Mouse (Mus musculus) stomach, embryonic 14.5 days (tissue): ENCODE results near the gene Ankrd11. TPM values are rescaled to one million over a fixed set of nuclear protein-coding genes. Genes with fewer than 3 reads are reported as not detected.

ENCODE experiments used
- ATAC-seq: fragments of 200-750 bp; cut with Nextera tagmentation; 2 replicates; pipeline ENCODE4 v1.8.0; 2017; ENCODE audit warnings: low read depth, moderate TSS enrichment; ENCODE audit not compliant: insufficient number of reproducible peaks, insufficient read depth, low FRiP score
- H3K27ac ChIP-seq: fragments of 300-500 bp; sonication (generic); 2 replicates; pipeline ENCODE4 v1.5.1; 2014; ENCODE audit warnings: mild to moderate bottlenecking, low read length, moderate library complexity, mixed read lengths
- H3K27me3 ChIP-seq: fragments of 300-500 bp; sonication (generic); 2 replicates; pipeline ENCODE4 v1.6.1; 2014; ENCODE audit warnings: low read length, control low read depth, mixed read lengths; ENCODE audit not compliant: control insufficient read depth, insufficient read depth
- H3K36me3 ChIP-seq: fragments of 300-500 bp; sonication (generic); 2 replicates; pipeline ENCODE4 v1.6.1; 2014; ENCODE audit warnings: mild to moderate bottlenecking, control low read depth, low read length, moderate library complexity, mixed read lengths; ENCODE audit not compliant: control insufficient read depth, insufficient read depth
- H3K4me1 ChIP-seq: fragments of 300-500 bp; sonication (generic); 2 replicates; pipeline ENCODE4 v1.6.1; 2014; ENCODE audit warnings: low read length, control low read depth, mixed read lengths; ENCODE audit not compliant: control insufficient read depth, insufficient read depth
- H3K4me2 ChIP-seq: fragments of 300-500 bp; sonication (generic); replicated peaks from 2 replicates; pipeline ENCODE4 v1.6.1; 2014; ENCODE audit warnings: low read depth, low read length, control low read depth
- H3K4me3 ChIP-seq: fragments of 300-500 bp; sonication (generic); 2 replicates; pipeline ENCODE4 v1.5.1; 2014; ENCODE audit warnings: low read depth, low read length, control low read depth
- H3K9ac ChIP-seq: fragments of 300-500 bp; sonication (generic); replicated peaks from 2 replicates; pipeline ENCODE4 v1.6.1; 2014; ENCODE audit warnings: low read depth, mild to moderate bottlenecking, control low read depth, low read length, moderate library complexity, mixed read lengths
- H3K9me3 ChIP-seq: fragments of 300-500 bp; sonication (generic); 2 replicates; pipeline ENCODE4 v1.6.1; 2016; ENCODE audit warnings: low read depth, low read length, control low read depth; ENCODE audit not compliant: control insufficient read depth
- WGBS: fragments of 180-500 bp; shearing (Covaris S2); extraction: QIAGEN DNeasy Blood & Tissue Kit; methylation state at CpG from one replicate; pipeline ENCODE4 v1.1.7; 2014; 5-methylcytosine and 5-hydroxymethylcytosine counted together
- polyA plus RNA-seq: library from polyadenylated mRNA; unstranded; fragments of >200 nt; fragmentation: Nextera tagmentation; extraction: Ambion mirVana; gene quantifications from 2 replicates; pipeline ENCODE4 v1.2.1, GENCODE M21; 2014

Gene Ankrd11
- polyA plus RNA-seq, 1 experiment from 2014 or later: 55.5 TPM

- Histone ChIP-seq H3K36me3 (no peaks in the 10 kb centered on the region), H3K9ac (no peak overlapping the region), H3K9me3 (no peaks in the 10 kb centered on the region), H3K4me1 (peaks cover 17% of the 10 kb centered on the region), H3K27me3 (no peaks in the 10 kb centered on the region), H3K27ac (peak overlapping the region; percentile 36; the same call in 1 of the 2 replicates), H3K4me2 (no peak overlapping the region), H3K4me3 (no peak overlapping the region)
- 67% methylated on average over 3 of the region's 3 CpGs for WGBS
- no peak for ATAC-seq
Measured at GRCm38 (mm10) chr8:123022727-123023126, 19.4 kb downstream of the Ankrd11 start.

DNA sequence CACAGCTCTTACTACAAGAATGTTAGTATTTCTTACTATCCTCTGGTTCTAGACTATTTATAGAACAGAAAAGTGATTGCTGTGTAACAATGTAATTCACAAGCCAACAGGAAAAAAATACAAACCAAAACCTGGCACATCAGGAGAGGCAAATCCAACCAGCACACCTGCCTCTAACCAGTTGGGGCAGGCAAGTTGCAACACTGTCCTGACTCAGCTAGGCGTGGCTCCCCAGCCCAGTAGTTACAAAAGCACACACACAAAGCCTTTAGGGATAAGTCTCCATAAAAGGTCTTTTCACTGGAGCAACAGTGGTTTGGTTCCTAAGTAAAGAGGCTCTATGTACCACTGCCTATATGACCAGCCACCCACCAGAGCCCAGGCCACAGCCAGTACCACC, 20.8 kb downstream of the Ankrd11 start:
- no peak overlapping the region for H3K9ac ChIP-seq
- peak overlapping the region; percentile 74 for H3K27ac ChIP-seq
- peaks cover 19% of the 10 kb centered on the region for H3K4me1 ChIP-seq
- 63% methylated on average over 1 of the region's 1 CpGs for WGBS
- H3K27me3 ChIP-seq: no peaks in the 10 kb centered on the region
- no peak overlapping the region for H3K4me2 ChIP-seq
- H3K9me3 ChIP-seq: no peaks in the 10 kb centered on the region
- ATAC-seq: no peak
- H3K4me3 ChIP-seq: no peak overlapping the region
- H3K36me3 ChIP-seq: no peaks in the 10 kb centered on the region

DNA sequence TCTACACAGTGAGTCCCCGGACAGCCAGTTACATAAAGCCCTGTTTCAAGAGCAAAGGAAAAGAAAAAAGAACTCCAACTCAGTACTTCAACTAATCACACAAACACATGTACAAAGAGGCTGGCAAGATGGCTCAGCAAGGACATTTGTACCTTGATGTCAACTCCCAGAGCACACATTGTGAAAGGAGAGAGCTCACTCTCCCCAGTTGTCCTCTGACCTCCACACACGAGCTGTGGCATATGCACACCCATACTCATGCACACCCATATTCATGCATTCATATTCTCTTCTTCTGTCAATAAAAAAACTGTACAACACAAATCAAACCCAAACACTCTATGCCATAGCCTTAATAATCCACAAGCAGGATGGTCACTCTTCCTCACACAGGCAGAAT, 21.2 kb downstream of the Ankrd11 start:
- Histone ChIP-seq H3K27me3 (no peaks in the 10 kb centered on the region), H3K4me3 (no peak overlapping the region), H3K9ac (no peak overlapping the region), H3K4me1 (peaks cover 23% of the 10 kb centered on the region), H3K36me3 (0 out of 2 replicates have a peak, but pooled peaks cover 3% of the 10 kb centered on the region), H3K4me2 (no peak overlapping the region), H3K27ac (peak overlapping the region; percentile 69; the same call in 1 of the 2 replicates), H3K9me3 (no peaks in the 10 kb centered on the region)
- no peak for ATAC-seq
- whole genome bisulfite sequencing: 76% methylated on average over 2 of the region's 2 CpGs

DNA sequence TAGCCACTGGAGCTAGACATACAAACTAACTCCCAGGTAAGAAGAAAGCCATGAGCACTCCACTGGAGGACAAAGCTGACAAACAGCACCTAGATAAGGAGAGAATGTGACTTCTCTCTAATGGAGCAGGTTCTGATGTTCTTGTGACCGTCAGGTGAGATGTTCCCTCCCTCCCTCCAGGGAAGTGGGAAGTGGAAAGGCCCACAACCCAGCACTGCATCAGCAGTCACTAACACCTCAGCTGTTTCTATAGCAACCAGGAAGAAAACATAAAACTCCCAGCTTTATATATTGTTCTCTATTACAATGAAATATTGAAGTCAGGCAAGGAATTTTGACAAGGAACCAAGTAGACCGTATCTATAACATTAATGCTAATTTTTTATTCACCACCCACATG, 22.0 kb downstream of the Ankrd11 start:
- no peak overlapping the region for H3K4me3 ChIP-seq
- no peaks in the 10 kb centered on the region for H3K27me3 ChIP-seq
- no peak overlapping the region for H3K27ac ChIP-seq
- 66% methylated on average over 2 of the region's 2 CpGs for WGBS
- no peak for ATAC-seq
- no peak overlapping the region for H3K9ac ChIP-seq
- H3K4me1 ChIP-seq: peaks cover 26% of the 10 kb centered on the region
- H3K9me3 ChIP-seq: no peaks in the 10 kb centered on the region
- H3K36me3 ChIP-seq: 0 out of 2 replicates have a peak, but pooled peaks cover 3% of the 10 kb centered on the region
- no peak overlapping the region for H3K4me2 ChIP-seq

DNA sequence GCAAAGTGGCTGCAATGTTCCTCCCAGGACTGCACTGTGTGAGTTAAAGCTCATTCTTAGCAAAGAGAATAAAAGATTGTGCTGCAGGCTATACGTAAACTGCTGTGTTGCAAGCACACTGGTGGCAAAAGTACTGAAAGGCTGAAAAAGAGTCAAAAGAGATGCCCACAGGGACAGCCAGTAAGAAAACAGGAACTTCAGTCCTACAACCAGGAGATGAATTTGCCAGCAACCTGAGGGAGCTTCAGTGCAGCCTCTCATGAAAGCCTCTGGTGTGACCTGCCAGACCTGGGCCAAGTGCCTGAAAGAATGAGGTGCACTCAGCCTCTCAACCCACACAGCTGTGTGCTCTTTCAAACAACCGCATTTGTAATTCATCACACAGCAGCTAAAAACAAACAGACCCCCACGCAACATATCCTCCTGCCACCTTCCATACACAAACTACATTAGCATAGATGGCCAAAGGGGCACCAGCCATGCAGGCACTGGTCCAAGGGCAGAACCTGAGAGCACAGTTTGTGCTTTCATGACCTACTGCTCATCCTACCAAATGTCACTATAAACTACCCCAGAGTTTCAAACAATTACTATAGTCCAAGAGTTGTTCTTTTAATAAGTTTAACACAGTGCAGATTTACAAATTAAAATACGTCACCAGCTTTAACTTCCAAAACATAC, 23.5 kb downstream of the Ankrd11 start:
- ATAC-seq: no peak
- H3K36me3 ChIP-seq: 0 out of 2 replicates have a peak, but pooled peaks cover 3% of the 10 kb centered on the region

GRCm38 (mm10) chr8:123017143-123017542, 24.9 kb downstream of the Ankrd11 start:
- WGBS: 84% methylated on average over 4 of the region's 4 CpGs
- Histone ChIP-seq H3K4me1 (peaks cover 26% of the 10 kb centered on the region), H3K4me2 (no peak overlapping the region), H3K9me3 (no peaks in the 10 kb centered on the region), H3K27ac (no peak overlapping the region), H3K36me3 (0 out of 2 replicates have a peak, but pooled peaks cover 3% of the 10 kb centered on the region), H3K4me3 (no peak overlapping the region), H3K27me3 (no peaks in the 10 kb centered on the region), H3K9ac (no peak overlapping the region)
- no peak for ATAC-seq

More for the DNA sequence above, 23.5 kb downstream of the Ankrd11 start:
- H3K27ac ChIP-seq: no peak overlapping the region
- H3K27me3 ChIP-seq: no peaks in the 10 kb centered on the region
- H3K9me3 ChIP-seq: no peaks in the 10 kb centered on the region
- H3K4me2 ChIP-seq: no peak overlapping the region
- H3K4me1 ChIP-seq: peaks cover 26% of the 10 kb centered on the region
- H3K4me3 ChIP-seq: no peak overlapping the region
- H3K9ac ChIP-seq: no peak overlapping the region
- 46% methylated on average over 4 of the region's 4 CpGs for WGBS

DNA sequence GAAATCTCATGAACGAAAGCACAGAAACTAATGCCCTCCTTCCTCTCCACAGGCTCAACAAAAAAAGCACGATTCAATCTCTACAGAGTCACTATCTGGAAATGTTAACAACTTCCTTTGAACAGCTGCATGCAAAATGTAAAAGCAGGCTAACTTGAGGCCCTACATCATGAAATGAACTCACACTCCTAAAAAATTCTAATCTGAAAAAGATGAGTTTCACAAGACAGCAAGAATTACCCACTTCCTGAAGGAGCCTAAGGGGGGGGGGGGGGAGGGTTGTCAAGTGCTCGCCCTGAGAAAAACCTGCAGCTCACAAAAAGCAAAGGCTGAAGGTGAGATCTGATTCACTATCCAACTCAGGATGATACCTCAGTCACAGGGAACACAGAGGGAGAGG, 27.0 kb downstream of the Ankrd11 start:
- Histone ChIP-seq H3K9ac (no peak overlapping the region), H3K4me3 (no peak overlapping the region), H3K27me3 (no peaks in the 10 kb centered on the region), H3K4me1 (peaks cover 22% of the 10 kb centered on the region), H3K9me3 (no peaks in the 10 kb centered on the region), H3K36me3 (0 out of 2 replicates have a peak, but pooled peaks cover 3% of the 10 kb centered on the region), H3K4me2 (no peak overlapping the region), H3K27ac (no peak overlapping the region)
- 56% methylated on average over 3 of the region's 3 CpGs for WGBS
- no peak for ATAC-seq

GRCm38 (mm10) chr8:123014429-123014828, 27.6 kb downstream of the Ankrd11 start:
- no peak overlapping the region for H3K4me2 ChIP-seq
- 0 out of 2 replicates have a peak, but pooled peaks cover 3% of the 10 kb centered on the region for H3K36me3 ChIP-seq
- no peak overlapping the region for H3K27ac ChIP-seq

GRCm38 (mm10) chr8:123011321-123011720, 30.8 kb downstream of the Ankrd11 start:
- Histone ChIP-seq H3K4me1 (peaks cover 18% of the 10 kb centered on the region), H3K36me3 (0 out of 2 replicates have a peak, but pooled peaks cover 3% of the 10 kb centered on the region), H3K4me3 (no peak overlapping the region), H3K9ac (no peak overlapping the region), H3K27ac (no peak overlapping the region), H3K9me3 (no peaks in the 10 kb centered on the region), H3K4me2 (no peak overlapping the region), H3K27me3 (no peaks in the 10 kb centered on the region)
- ATAC-seq: no peak

More at GRCm38 (mm10) chr8:123014429-123014828, 27.6 kb downstream of the Ankrd11 start:
- WGBS: 75% methylated on average over 7 of the region's 7 CpGs
- Histone ChIP-seq H3K9ac (no peak overlapping the region), H3K27me3 (no peaks in the 10 kb centered on the region), H3K4me3 (no peak overlapping the region), H3K4me1 (peaks cover 19% of the 10 kb centered on the region), H3K9me3 (no peaks in the 10 kb centered on the region)
- ATAC-seq: no peak
